Mouse (Mus musculus) CH12.LX (cell line): ENCODE data around the gene Ak3. TPM values are rescaled to one million over a fixed set of nuclear protein-coding genes. Genes with fewer than 3 reads are reported as not detected.

Source experiments
- DNase-seq: peaks from one replicate; pipeline ENCODE4 v3.0.0-alpha.2; 2013; ENCODE audit errors: extremely low read depth
- H3K27ac ChIP-seq: 2 replicates; pipeline ENCODE4 v1.5.1; 2012; ENCODE audit warnings: low read depth, mild to moderate bottlenecking, control low read depth, moderate library complexity; ENCODE audit not compliant: insufficient read depth
- H3K27me3 ChIP-seq: replicated peaks from 2 replicates; pipeline ENCODE3; 2012; ENCODE audit warnings: inconsistent platforms
- H3K36me3 ChIP-seq, 2 experiments: replicated peaks in 1 of 2; 2 replicates each; pipeline versions ENCODE3 to v1.6.1; 2012; ENCODE audit warnings: inconsistent platforms in 1 of 2, low read length in 1 of 2, mild to moderate bottlenecking in 1 of 2, mixed read lengths in 1 of 2, moderate library complexity in 1 of 2; ENCODE audit not compliant: control insufficient read depth in 1 of 2, insufficient read depth in 1 of 2
- H3K4me1 ChIP-seq, 2 experiments: 2 replicates each; pipeline ENCODE4 v1.6.1; 2012; ENCODE audit warnings: inconsistent platforms in 1 of 2, moderate library complexity in 1 of 2; ENCODE audit not compliant: insufficient read depth in 2 of 2, control insufficient read depth in 1 of 2
- H3K4me2 ChIP-seq: 2 replicates; pipeline ENCODE4 v1.6.1; 2012; ENCODE audit warnings: low read depth, mild to moderate bottlenecking, control low read depth; ENCODE audit not compliant: poor library complexity, insufficient read depth, severe bottlenecking
- H3K4me3 ChIP-seq, 3 experiments: fragments of 150-350 bp in 1 of 3; sonication (generic) in 1 of 3; replicated peaks in 1 of 3; 2 replicates each; pipeline versions ENCODE3 to v1.5.1; 2011 to 2012; ENCODE audit warnings: low read depth in 2 of 3, low read length in 2 of 3, mild to moderate bottlenecking in 2 of 3, moderate library complexity in 2 of 3, control low read depth in 1 of 3, improper control_type of control experiment in 1 of 3, inconsistent platforms in 1 of 3, mixed read lengths in 1 of 3; ENCODE audit not compliant: poor library complexity in 1 of 3
- H3K79me2 ChIP-seq: replicated peaks from 2 replicates; pipeline ENCODE4 v1.6.1; 2012; ENCODE audit warnings: mild to moderate bottlenecking, moderate library complexity; ENCODE audit not compliant: control insufficient read depth, poor library complexity, insufficient read depth, severe bottlenecking; ENCODE audit errors: extremely low read depth
- H3K9ac ChIP-seq: 2 replicates; pipeline ENCODE4 v1.6.1; 2012; ENCODE audit warnings: low read depth, mild to moderate bottlenecking, control low read depth, moderate library complexity; ENCODE audit not compliant: insufficient read depth
- H3K9me3 ChIP-seq: replicated peaks from 2 replicates; pipeline ENCODE3; 2012; ENCODE audit warnings: low read length, inconsistent platforms, mixed read lengths
- BHLHE40 ChIP-seq: IDR thresholded peaks from 2 replicates; pipeline ENCODE4 v1.6.1; 2011; ENCODE audit warnings: mild to moderate bottlenecking, low read depth, low read length, improper control_type of control experiment
- CHD1 ChIP-seq: IDR thresholded peaks from 2 replicates; pipeline ENCODE4 v1.6.1; 2012; ENCODE audit warnings: low read depth, low read length, improper control_type of control experiment, inconsistent platforms
- CHD2 ChIP-seq: IDR thresholded peaks from 2 replicates; pipeline ENCODE4 v1.6.1; 2011; ENCODE audit warnings: low read length, improper control_type of control experiment
- E2F4 ChIP-seq: IDR thresholded peaks from 2 replicates; pipeline ENCODE4 v1.6.1; 2011; ENCODE audit warnings: low read depth, low read length, improper control_type of control experiment; ENCODE audit not compliant: insufficient replicate concordance
- GABPA ChIP-seq: IDR thresholded peaks from 2 replicates; pipeline ENCODE4 v1.6.1; 2012; ENCODE audit warnings: low read depth, low read length, improper control_type of control experiment, inconsistent platforms; ENCODE audit not compliant: insufficient replicate concordance
- IRF4 ChIP-seq: IDR thresholded peaks from 2 replicates; pipeline ENCODE4 v1.6.1; 2014; ENCODE audit warnings: low read depth, mild to moderate bottlenecking, inconsistent platforms, low read length, improper control_type of control experiment
- JUN ChIP-seq: IDR thresholded peaks from 2 replicates; pipeline ENCODE4 v1.6.1; 2011; ENCODE audit warnings: low read depth, mild to moderate bottlenecking, low read length, improper control_type of control experiment, moderate library complexity; ENCODE audit not compliant: insufficient read depth
- KAT2A ChIP-seq: IDR thresholded peaks from 2 replicates; pipeline ENCODE4 v1.6.1; 2012; ENCODE audit warnings: low read length, improper control_type of control experiment, inconsistent platforms; ENCODE audit not compliant: insufficient replicate concordance
- MAX ChIP-seq: IDR thresholded peaks from 2 replicates; pipeline ENCODE4 v1.6.1; 2011; ENCODE audit warnings: low read length, improper control_type of control experiment
- MAZ ChIP-seq: IDR thresholded peaks from 2 replicates; pipeline ENCODE4 v1.6.1; 2012; ENCODE audit warnings: low read depth, mild to moderate bottlenecking, inconsistent platforms, low read length, improper control_type of control experiment, moderate library complexity
- MEF2A ChIP-seq: IDR thresholded peaks from 2 replicates; pipeline ENCODE4 v1.6.1; 2014; ENCODE audit warnings: low read depth, mild to moderate bottlenecking, inconsistent platforms, low read length, improper control_type of control experiment, borderline replicate concordance
- MXI1 ChIP-seq: IDR thresholded peaks from 2 replicates; pipeline ENCODE4 v1.6.1; 2011; ENCODE audit warnings: mild to moderate bottlenecking, low read depth, low read length, improper control_type of control experiment
- MYC ChIP-seq: IDR thresholded peaks from 2 replicates; pipeline ENCODE4 v1.6.1; 2011; ENCODE audit warnings: low read depth, mild to moderate bottlenecking, improper control_type of control experiment, low read length
- NRF1 ChIP-seq: IDR thresholded peaks from 2 replicates; pipeline ENCODE4 v1.6.1; 2014; ENCODE audit warnings: low read depth, mild to moderate bottlenecking, inconsistent platforms, low read length, improper control_type of control experiment, moderate library complexity
- PAX5 ChIP-seq: IDR thresholded peaks from 2 replicates; pipeline ENCODE4 v1.6.1; 2012; ENCODE audit warnings: low read length, inconsistent platforms, mixed read lengths
- POLR2A ChIP-seq: IDR thresholded peaks from 2 replicates; pipeline ENCODE4 v1.6.1; 2011; ENCODE audit warnings: low read depth, mild to moderate bottlenecking, improper control_type of control experiment, low read length
- POLR2AphosphoS2 ChIP-seq: IDR thresholded peaks from 2 replicates; pipeline ENCODE4 v1.6.1; 2011; ENCODE audit warnings: low read depth, low read length, improper control_type of control experiment
- RAD21 ChIP-seq: IDR thresholded peaks from 2 replicates; pipeline ENCODE4 v1.6.1; 2011; ENCODE audit warnings: low read depth, mild to moderate bottlenecking, low read length, improper control_type of control experiment, moderate library complexity
- RCOR1 ChIP-seq: conservative IDR thresholded peaks from 2 replicates; pipeline ENCODE4 v1.6.1; 2012; ENCODE audit warnings: low read depth, mild to moderate bottlenecking, inconsistent platforms, low read length, improper control_type of control experiment
- SIN3A ChIP-seq: IDR thresholded peaks from 2 replicates; pipeline ENCODE4 v1.6.1; 2012; ENCODE audit warnings: low read length, improper control_type of control experiment, inconsistent platforms
- TCF12 ChIP-seq: IDR thresholded peaks from 2 replicates; pipeline ENCODE4 v1.6.1; 2014; ENCODE audit warnings: low read depth, mild to moderate bottlenecking, inconsistent platforms, low read length, improper control_type of control experiment
- UBTF ChIP-seq: IDR thresholded peaks from 2 replicates; pipeline ENCODE4 v1.6.1; 2012; ENCODE audit warnings: low read depth, mild to moderate bottlenecking, inconsistent platforms, low read length, improper control_type of control experiment, moderate library complexity
- ZMIZ1 ChIP-seq: IDR thresholded peaks from 2 replicates; pipeline ENCODE4 v1.6.1; 2012; ENCODE audit warnings: low read depth, mild to moderate bottlenecking, inconsistent platforms, low read length, improper control_type of control experiment
- ZNF384 ChIP-seq: IDR thresholded peaks from 2 replicates; pipeline ENCODE4 v1.6.1; 2012; ENCODE audit warnings: low read depth, low read length, improper control_type of control experiment, inconsistent platforms
- dilution Hi-C: fragments of 300-500 bp; cut with MboI; formaldehyde crosslinking; loops from 2 replicates; pipeline ENCODE4 v1.14.3; 2020; ENCODE audit warnings: low sequenced_read_pairs; ENCODE audit not compliant: extremely low pct_unique_long_range_greater_than_20kb, extremely low pct_ligation_motif_present
- in situ Hi-C: fragments of 300-500 bp; cut with MboI; formaldehyde crosslinking; loops from 3 replicates; pipeline ENCODE4 v1.14.3; 2019; ENCODE audit warnings: low sequenced_read_pairs, low pct_ligation_motif_present, low pct_unique_long_range_greater_than_20kb, mixed read lengths
- polyA plus RNA-seq: library from polyadenylated mRNA; unstranded; fragments of >175 nt; gene quantifications from 2 replicates; pipeline ENCODE4 v1.2.1, GENCODE M21; 2012; ENCODE audit warnings: low read depth; ENCODE audit not compliant: insufficient read length
- total RNA-seq, 2 experiments: library from RNA; depleted of rRNA; stranded (reverse); fragments of 300-350 nt in 1 of 2; fragments of >200 nt in 1 of 2; gene quantifications; 2 replicates each; pipeline ENCODE4 v1.2.3; 2012 to 2014

The Ak3 gene
- total and polyA plus RNA-seq, 3 experiments: 21.3 to 38.8 (median 33.9) TPM

DNA sequence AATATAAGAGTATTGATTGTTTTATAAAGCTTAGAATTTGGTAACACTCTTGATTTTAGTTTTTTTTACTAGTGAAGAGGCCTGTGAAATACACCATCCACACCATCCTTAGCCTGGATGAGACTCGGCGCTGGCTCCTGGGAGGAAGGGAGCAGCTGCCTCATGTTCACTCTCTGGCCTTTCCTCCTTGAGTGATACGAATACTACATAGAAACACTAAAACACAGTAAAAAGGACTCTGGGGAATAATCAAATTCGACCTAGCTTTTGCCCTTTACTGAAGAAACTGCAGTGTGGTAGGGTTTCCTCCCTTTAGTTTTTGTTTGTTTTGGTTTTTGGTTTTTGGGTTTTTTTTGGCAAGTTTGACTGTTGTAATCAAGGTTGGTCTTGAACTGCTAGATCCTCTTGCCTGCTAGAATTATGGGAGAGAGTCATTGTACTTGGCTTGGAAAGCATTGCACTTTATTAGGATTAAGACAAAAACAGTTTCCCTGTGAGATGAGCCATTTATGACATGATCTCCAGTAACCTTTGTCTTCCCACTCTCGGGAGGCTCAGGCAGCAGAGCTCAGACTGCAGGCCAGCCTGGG lies 33.2 kb downstream of the Ak3 start:
- dilution Hi-C loops (no loop called here), in situ Hi-C loops (no loop called here)
- Histone ChIP-seq H3K27ac (no peak overlapping the region), H3K4me3 (no peak overlapping the region), H3K9ac (no peak overlapping the region), H3K9me3 (no peaks in the 10 kb centered on the region), H3K4me2 (peak overlapping the region; percentile 13; the same call in 1 of the 2 replicates), H3K36me3 (peaks cover 18 to 75% of the 10 kb centered on the region in 2 experiments), H3K4me1 (peaks cover 5 to 30% of the 10 kb centered on the region in 2 experiments; a peak in 3 of 4 replicates), H3K27me3 (no peaks in the 10 kb centered on the region), H3K79me2 (no peaks in the 10 kb centered on the region)
- peak; percentile 21 for DNase-seq
- no peak for TF ChIP-seq NRF1

DNA sequence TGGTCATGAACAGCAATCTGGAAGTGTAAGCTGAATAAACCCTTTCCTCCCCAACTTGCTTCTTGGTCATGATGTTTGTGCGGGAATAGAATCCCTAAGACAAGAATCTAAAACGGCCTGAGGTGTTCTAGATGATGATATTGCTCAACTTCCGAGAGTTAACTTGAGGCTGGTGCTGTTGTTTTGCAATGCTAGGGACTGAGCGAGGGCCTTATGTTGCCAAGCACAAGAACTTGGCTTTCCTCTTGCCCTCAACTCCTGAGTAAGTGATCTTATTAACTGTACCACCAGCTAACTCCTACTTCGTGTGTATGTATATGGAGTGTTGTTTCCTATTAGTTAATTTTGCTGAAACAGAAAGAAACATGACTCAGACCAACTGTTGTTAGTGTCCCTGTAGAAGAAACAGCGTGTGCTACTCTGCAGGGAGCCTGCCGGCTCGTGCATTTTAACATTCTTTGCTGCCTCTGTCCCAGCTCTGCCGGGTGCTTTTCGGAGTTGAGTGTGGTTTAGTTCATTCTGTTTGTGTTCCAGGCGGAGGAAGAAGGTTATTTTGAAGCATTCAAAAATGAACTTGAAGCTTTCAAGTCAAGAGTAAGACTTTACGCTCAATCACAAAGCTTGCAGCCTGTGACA lies 36.3 kb downstream of the Ak3 start:
- Histone ChIP-seq H3K9me3 (no peaks in the 10 kb centered on the region), H3K36me3 (peaks cover 26 to 78% of the 10 kb centered on the region in 2 experiments), H3K4me2 (no peak overlapping the region), H3K27ac (no peak overlapping the region), H3K27me3 (no peaks in the 10 kb centered on the region), H3K9ac (no peak overlapping the region), H3K4me3 (no peak overlapping the region), H3K79me2 (no peaks in the 10 kb centered on the region), H3K4me1 (peaks cover 5 to 30% of the 10 kb centered on the region in 2 experiments; a peak in 3 of 4 replicates)
- in situ Hi-C loops: no loop called here
- no peak for DNase-seq
- TF ChIP-seq E2F4 (no peak), TCF12 (no peak), RAD21 (no peak), POLR2A (no peak), JUN (no peak), MEF2A (no peak), MXI1 (no peak), PAX5 (no peak)
- dilution Hi-C loops: no loop called here

DNA sequence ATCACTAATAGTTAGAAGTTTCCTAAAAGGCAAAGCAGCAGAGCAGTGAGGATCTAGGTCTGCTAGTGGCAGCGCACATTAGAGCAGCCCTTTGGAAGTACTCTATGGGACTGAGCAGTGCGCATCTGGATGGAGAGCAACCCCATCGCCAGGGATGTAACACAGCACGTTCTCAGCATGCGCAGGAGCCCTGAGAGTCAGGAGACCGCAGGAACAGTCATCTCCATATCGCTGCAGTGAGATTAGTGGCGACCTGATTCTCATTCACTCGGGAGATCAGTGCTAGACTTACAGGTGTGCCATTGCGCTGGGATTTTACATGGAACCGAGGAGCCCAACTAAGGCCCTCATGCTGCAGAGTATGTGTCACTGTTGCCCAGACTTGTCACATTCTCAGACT lies 38.7 kb downstream of the Ak3 start:
- H3K36me3 ChIP-seq: peaks cover 27 to 80% of the 10 kb centered on the region in 2 experiments

More for the DNA sequence above, 38.7 kb downstream of the Ak3 start:
- no peaks in the 10 kb centered on the region for H3K9me3 ChIP-seq
- DNase-seq: no peak
- H3K4me3 ChIP-seq: no peak overlapping the region
- no peak overlapping the region for H3K27ac ChIP-seq
- TF ChIP-seq SIN3A: no peak
- TF ChIP-seq POLR2AphosphoS2: no peak
- no peak for TF ChIP-seq ZNF384
- TF ChIP-seq MAZ: no peak
- TF ChIP-seq CHD2: no peak
- no peak for TF ChIP-seq TCF12
- TF ChIP-seq ZMIZ1: no peak
- no peak for TF ChIP-seq PAX5
- TF ChIP-seq MAX: no peak
- TF ChIP-seq NRF1: no peak
- no peak for TF ChIP-seq E2F4
- TF ChIP-seq KAT2A: no peak
- TF ChIP-seq BHLHE40: no peak
- no peak for TF ChIP-seq GABPA
- TF ChIP-seq CHD1: no peak
- TF ChIP-seq MYC: no peak
- no peak for TF ChIP-seq MXI1
- no peak for TF ChIP-seq RCOR1
- TF ChIP-seq IRF4: no peak
- TF ChIP-seq UBTF: no peak
- peaks cover 0 to 13% of the 10 kb centered on the region in 2 experiments; a peak in 2 of 4 replicates for H3K4me1 ChIP-seq
- in situ Hi-C loops (no loop called here), dilution Hi-C loops (no loop called here)
- H3K79me2 ChIP-seq: no peaks in the 10 kb centered on the region; the same call in none of the 2 replicates
- no peak overlapping the region for H3K4me2 ChIP-seq
- no peaks in the 10 kb centered on the region for H3K27me3 ChIP-seq
- H3K9ac ChIP-seq: no peak overlapping the region
